Mouse (Mus musculus) stomach, embryonic 15.5 days (tissue): ENCODE measurements at regions not wholly inside any gene's neighbourhood (a gene's known extent, or its start where the extent isn't known, plus 50 kb on each side); places are given as distances from the start of the nearest gene placed in this dataset.

Experiments used
- ATAC-seq: fragments of 200-750 bp; cut with Nextera tagmentation; 2 replicates; pipeline ENCODE4 v1.8.0; 2017; ENCODE audit warnings: low read depth, moderate number of reproducible peaks, moderate TSS enrichment; ENCODE audit not compliant: insufficient read depth, low FRiP score
- H3K27ac ChIP-seq: fragments of 300-500 bp; sonication (generic); 2 replicates; pipeline ENCODE4 v1.5.1; 2015; ENCODE audit warnings: mild to moderate bottlenecking, inconsistent platforms
- H3K27me3 ChIP-seq: fragments of 300-500 bp; sonication (generic); replicated peaks from 2 replicates; pipeline ENCODE4 v1.6.1; 2015; ENCODE audit warnings: inconsistent platforms
- H3K36me3 ChIP-seq: fragments of 300-500 bp; sonication (generic); 2 replicates; pipeline ENCODE4 v1.6.1; 2015; ENCODE audit warnings: inconsistent platforms
- H3K4me1 ChIP-seq: fragments of 300-500 bp; sonication (generic); 2 replicates; pipeline ENCODE4 v1.6.1; 2015; ENCODE audit warnings: inconsistent platforms
- H3K4me2 ChIP-seq: fragments of 300-500 bp; sonication (generic); 2 replicates; pipeline ENCODE4 v1.6.1; 2015; ENCODE audit warnings: mild to moderate bottlenecking, inconsistent platforms
- H3K4me3 ChIP-seq: fragments of 300-500 bp; sonication (generic); replicated peaks from 2 replicates; pipeline ENCODE4 v1.5.1; 2015; ENCODE audit warnings: inconsistent platforms
- H3K9ac ChIP-seq: fragments of 300-500 bp; sonication (generic); 2 replicates; pipeline ENCODE4 v1.6.1; 2015; ENCODE audit warnings: inconsistent platforms
- H3K9me3 ChIP-seq: fragments of 300-500 bp; sonication (generic); 2 replicates; pipeline ENCODE4 v1.6.1; 2016; ENCODE audit warnings: inconsistent platforms
- WGBS: fragments of 180-500 bp; shearing (Covaris S2); methylation state at CpG from one replicate; pipeline ENCODE4 v1.1.7; 2015; 5-methylcytosine and 5-hydroxymethylcytosine counted together

DNA sequence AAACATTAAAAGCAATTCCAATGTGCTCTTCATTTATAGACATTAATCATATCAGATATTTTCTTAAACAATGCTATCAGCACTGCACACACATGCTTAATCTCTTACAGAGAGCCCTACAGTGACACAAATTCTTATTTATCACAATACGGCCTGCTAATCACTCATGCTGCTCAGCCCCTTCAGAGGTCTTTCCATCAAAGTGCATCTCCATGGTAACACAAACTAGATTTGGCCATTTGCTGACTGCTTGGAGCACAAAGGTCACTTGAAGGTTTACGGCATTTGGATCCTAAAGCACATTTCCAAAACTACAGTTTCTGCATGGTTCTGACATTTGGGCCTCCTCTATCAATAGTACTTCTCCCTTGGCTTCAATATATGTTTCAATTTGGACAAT, 77.6 kb upstream of the Myo3a start:
- no peaks in the 10 kb centered on the region for H3K4me1 ChIP-seq
- no peak for ATAC-seq
- no peaks in the 10 kb centered on the region for H3K27me3 ChIP-seq
- H3K4me3 ChIP-seq, result no peak overlapping the region
- 20% methylated on average over 2 of the region's 2 CpGs for WGBS
- no peaks in the 10 kb centered on the region for H3K9me3 ChIP-seq
- no peaks in the 10 kb centered on the region for H3K36me3 ChIP-seq
- no peak overlapping the region for H3K4me2 ChIP-seq
- no peak overlapping the region for H3K9ac ChIP-seq
- no peak overlapping the region for H3K27ac ChIP-seq

DNA sequence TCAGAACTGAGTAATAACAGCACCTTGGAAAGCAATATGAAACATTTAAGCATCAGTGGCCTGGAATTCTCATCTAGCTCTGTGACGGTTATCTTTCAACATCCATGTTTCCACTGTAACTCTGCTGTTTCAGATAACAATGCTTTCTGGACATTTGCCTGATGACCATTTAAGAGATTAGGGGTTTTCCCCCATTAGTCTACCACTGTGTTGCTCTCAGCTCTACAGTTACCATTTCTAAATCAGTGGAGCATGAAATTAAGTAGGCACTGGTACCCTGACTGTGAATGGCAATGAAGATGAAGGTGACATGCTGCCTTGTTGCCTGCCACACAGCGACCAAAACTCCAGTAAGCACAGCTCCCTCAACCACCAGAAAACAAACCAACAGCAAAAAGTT, 70.7 kb upstream of the Myo3a start:
- ATAC-seq, result no peak
- no peaks in the 10 kb centered on the region for H3K9me3 ChIP-seq
- no peaks in the 10 kb centered on the region for H3K4me1 ChIP-seq
- WGBS, result 74% methylated on average over 2 of the region's 2 CpGs
- no peaks in the 10 kb centered on the region for H3K36me3 ChIP-seq
- no peak overlapping the region for H3K4me2 ChIP-seq
- H3K27me3 ChIP-seq, result no peaks in the 10 kb centered on the region
- H3K9ac ChIP-seq, result no peak overlapping the region
- H3K4me3 ChIP-seq, result no peak overlapping the region
- H3K27ac ChIP-seq, result no peak overlapping the region

DNA sequence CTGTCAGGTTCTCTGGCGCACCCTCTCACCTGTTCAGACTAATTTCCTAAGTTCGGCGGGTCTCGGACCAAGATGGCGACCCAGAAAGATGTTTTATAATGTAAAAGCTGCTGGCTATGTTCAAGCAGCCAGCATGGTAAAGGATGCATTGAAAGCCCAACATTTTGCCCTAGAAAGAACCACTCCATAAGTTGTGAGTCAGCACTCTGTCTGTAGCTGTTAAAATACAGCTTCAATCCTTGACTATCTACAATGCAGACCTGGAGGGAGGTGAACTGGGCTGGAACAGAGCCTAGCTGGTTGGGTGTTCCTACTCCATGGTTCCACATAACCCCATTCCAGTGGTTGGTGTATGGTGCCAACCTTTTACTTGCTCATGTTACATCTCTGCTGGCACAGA, 61.9 kb upstream of the Myo3a start:
- no peak overlapping the region for H3K4me3 ChIP-seq
- no peak for ATAC-seq
- no peak overlapping the region for H3K27ac ChIP-seq
- no peaks in the 10 kb centered on the region for H3K4me1 ChIP-seq
- no peaks in the 10 kb centered on the region for H3K36me3 ChIP-seq
- no peak overlapping the region for H3K4me2 ChIP-seq
- whole genome bisulfite sequencing, result 91% methylated on average over 5 of the region's 5 CpGs
- H3K27me3 ChIP-seq, result no peaks in the 10 kb centered on the region
- no peaks in the 10 kb centered on the region for H3K9me3 ChIP-seq
- no peak overlapping the region for H3K9ac ChIP-seq

DNA sequence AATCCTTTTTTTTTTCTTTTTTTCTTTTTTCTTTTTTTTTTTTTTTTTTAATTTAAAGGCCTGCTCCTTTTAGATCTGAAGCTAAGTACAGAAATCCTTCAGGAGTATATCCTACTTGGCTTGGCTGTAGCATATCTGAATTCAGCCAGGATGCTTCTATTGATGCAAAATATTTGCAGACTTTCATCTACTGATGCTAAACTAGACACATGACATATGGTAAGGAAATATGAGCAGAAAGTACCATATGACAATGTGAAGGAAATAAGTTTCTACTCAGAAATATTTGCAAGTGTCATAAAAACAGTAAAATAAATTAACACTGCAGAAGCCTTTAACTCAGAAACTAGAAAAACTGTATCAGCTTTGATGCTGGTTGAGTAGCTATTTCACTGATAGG, 61.4 kb upstream of the Myo3a start:
- H3K27ac ChIP-seq, result no peak overlapping the region
- H3K9ac ChIP-seq, result no peak overlapping the region
- H3K4me2 ChIP-seq, result no peak overlapping the region
- no peaks in the 10 kb centered on the region for H3K4me1 ChIP-seq
- no peak for ATAC-seq
- H3K36me3 ChIP-seq, result no peaks in the 10 kb centered on the region
- H3K9me3 ChIP-seq, result no peaks in the 10 kb centered on the region
- no peak overlapping the region for H3K4me3 ChIP-seq
- H3K27me3 ChIP-seq, result no peaks in the 10 kb centered on the region
